Mouse (Mus musculus) cerebellum, adult 2 months (tissue): Measurements from ENCODE around the gene Jazf1.

ENCODE experiments used
- CTCF ChIP-seq: fragments of 200-500 bp; IDR thresholded peaks from 2 replicates; pipeline ENCODE4 v1.5.1; 2011; ENCODE audit warnings: low read depth, mild to moderate bottlenecking, control low read depth, low read length, moderate library complexity, borderline replicate concordance; ENCODE audit not compliant: insufficient read depth
- POLR2A ChIP-seq: fragments of 200-500 bp; IDR thresholded peaks from 2 replicates; pipeline ENCODE4 v1.6.1; 2011; ENCODE audit warnings: low read length, control low read depth, borderline replicate concordance; ENCODE audit not compliant: insufficient read depth

- TF ChIP-seq POLR2A (no peak), CTCF (no peak)
Measured at GRCm38 (mm10) chr6:52822625-52823024, 245.8 kb downstream of the Jazf1 start.
